1 mouse cellular context compared by ENCODE assay signal in genomic region chr11:104611579-104612151, GRCm38 (mm10).
TF ChIP-seq lines count a peak whose summit lies in the region.

No protein-coding gene starts in this region.

TF ChIP-seq in MEL, 35 proteins besides CTCF, POLR2A, EP300 and RAD21 (continued from another document):
- TF ChIP-seq RCOR1 (IDR thresholded peaks at IDR 0.05; ENCODE audit: low read depth, low read length) (peak; percentile 99), ZMIZ1 (IDR thresholded peaks at IDR 0.05; ENCODE audit: low read depth, low read length) (no peak), ELF1 (IDR thresholded peaks at IDR 0.05; ENCODE audit: low read depth, low read length) (no peak), KAT2A (conservative IDR thresholded peaks at IDR 0.05; ENCODE audit: low read depth, low read length) (no peak; the same call in none of the 2 replicates), NRF1 (IDR thresholded peaks at IDR 0.05; ENCODE audit: insufficient read depth, low read depth, low read length, poor library complexity, severe bottlenecking) (no peak), MEF2A (IDR thresholded peaks at IDR 0.05; ENCODE audit: extremely low read depth, insufficient replicate concordance, low read depth, low read length, poor library complexity, severe bottlenecking) (peak; percentile 66; the same call in 1 of the 2 replicates), MAX (IDR thresholded peaks at IDR 0.05; ENCODE audit: low read length) (no peak), TCF12 (IDR thresholded peaks at IDR 0.05; ENCODE audit: low read depth, low read length) (peak; percentile 97), GATA1 (IDR thresholded peaks at IDR 0.05; ENCODE audit: low read depth, low read length) (peak; percentile 96), TAL1 (IDR thresholded peaks at IDR 0.05; ENCODE audit: low read length) (peak; percentile 91), BHLHE40 (IDR thresholded peaks at IDR 0.05; ENCODE audit: borderline replicate concordance, low read depth, low read length) (peak; percentile 75; the same call in 1 of the 2 replicates), SMC3 (IDR thresholded peaks at IDR 0.05; ENCODE audit: low read depth, low read length) (no peak), E2F4 (IDR thresholded peaks at IDR 0.05; ENCODE audit: borderline replicate concordance, low read depth, low read length) (no peak), USF1 (IDR thresholded peaks at IDR 0.05; ENCODE audit: low read depth, low read length) (0 out of 2 replicates have a peak, but pooled peaks have one; percentile 32), MAZ (IDR thresholded peaks at IDR 0.05; ENCODE audit: low read depth, low read length) (no peak), MAFK (IDR thresholded peaks at IDR 0.05; ENCODE audit: borderline replicate concordance, low read depth, low read length) (peak; percentile 95), ZC3H11A (IDR thresholded peaks at IDR 0.05; ENCODE audit: low read depth, low read length) (no peak), TBP (IDR thresholded peaks at IDR 0.05; ENCODE audit: low read depth, low read length) (no peak), SIN3A (IDR thresholded peaks at IDR 0.05; ENCODE audit: low read length) (peak; percentile 83), JUND (IDR thresholded peaks at IDR 0.05; ENCODE audit: low read depth, low read length) (peak; percentile 76; the same call in 1 of the 2 replicates), ZNF384 (IDR thresholded peaks at IDR 0.05; ENCODE audit: low read depth, low read length) (peak; percentile 70; the same call in 1 of the 2 replicates), CHD1 (IDR thresholded peaks at IDR 0.05; ENCODE audit: low read depth, low read length) (no peak), ZKSCAN1 (IDR thresholded peaks at IDR 0.05; ENCODE audit: low read depth, low read length) (no peak), UBTF (IDR thresholded peaks at IDR 0.05; ENCODE audit: borderline replicate concordance, insufficient read depth, low read depth, low read length) (no peak), CHD2 (IDR thresholded peaks at IDR 0.05; ENCODE audit: low read length) (no peak; the same call in 1 of the 2 replicates), HCFC1 (IDR thresholded peaks at IDR 0.05; ENCODE audit: low read depth, low read length) (0 out of 2 replicates have a peak, but pooled peaks have one; percentile 22), POLR2AphosphoS5 (IDR thresholded peaks at IDR 0.05; ENCODE audit: borderline replicate concordance, low read depth, low read length) (no peak)
